Mouse (Mus musculus) common myeloid progenitor, adult 5-6 weeks (primary cell): Measurements from ENCODE around the gene Olfr1093. TPM values are rescaled to one million over a fixed set of nuclear protein-coding genes. Genes with fewer than 3 reads are reported as not detected.

Source experiments
- ATAC-seq: replicated peaks from 2 replicates; pipeline ENCODE4 v1.8.0; 2016; ENCODE audit warnings: low read depth, mild to moderate bottlenecking, moderate TSS enrichment, inconsistent platforms; ENCODE audit not compliant: poor library complexity, severe bottlenecking
- total RNA-seq: library from RNA; stranded (forward); fragments of 200-1000, 187-1606 nt; gene quantifications from 2 replicates; pipeline ENCODE4 v1.2.3, GENCODE M21; 2017

Olfr1093 gene
- total RNA-seq: not detected in 2 replicates

- ATAC-seq: no peak
Measured at GRCm38 (mm10) chr2:86782179-86782578, at the start of gene Olfr1093. Gene Olfr1093, plus strand, starts transcription at chr2:86782479.

GRCm38 (mm10) chr2:86733601-86734000 is 48.7 kb upstream of the Olfr1093 start, which contains the start of gene Olfr1089:
Gene Olfr1089, minus strand, starts transcription at chr2:86733701.
- no peak for ATAC-seq

- no peak for ATAC-seq
Measured at GRCm38 (mm10) chr2:86758893-86759292, 23.4 kb upstream of the Olfr1093 start, which contains the start of gene Olfr1090. Gene Olfr1090, minus strand, starts transcription at chr2:86758993.

- ATAC-seq: no peak
Measured at GRCm38 (mm10) chr2:86761050-86761449, 21.2 kb upstream of the Olfr1093 start.

- no peak for ATAC-seq
Measured at GRCm38 (mm10) chr2:86809918-86810317, 27.6 kb downstream of the Olfr1093 start, which contains the start of gene Olfr141. Gene Olfr141, minus strand, starts transcription at chr2:86810018.

- ATAC-seq: no peak
Measured at GRCm38 (mm10) chr2:86824363-86824762, 42.1 kb downstream of the Olfr1093 start, which contains the start of gene Olfr1094. Gene Olfr1094, plus strand, starts transcription at chr2:86824663.

Other genes starting within 250 kb of the Olfr1093 start
- gene Olfr1079, start 240.0 kb upstream of the Olfr1093 start, total RNA-seq: not detected in 2 replicates
- not detected in 2 replicates for gene Olfr1080, start 224.2 kb upstream of the Olfr1093 start, total RNA-seq
- not detected in 2 replicates for gene Olfr1082, start 183.5 kb upstream of the Olfr1093 start, total RNA-seq
- gene Olfr1084, start 142.8 kb upstream of the Olfr1093 start, total RNA-seq: not detected in 2 replicates
- not detected in 2 replicates for gene Olfr1085, start 120.5 kb upstream of the Olfr1093 start, total RNA-seq
- gene Olfr1086, start 102.4 kb upstream of the Olfr1093 start, total RNA-seq: not detected in 2 replicates
- gene Olfr1087, start 84.1 kb upstream of the Olfr1093 start, total RNA-seq: not detected in 2 replicates
- not detected in 2 replicates for gene Olfr1089, start 48.8 kb upstream of the Olfr1093 start, total RNA-seq
- not detected in 2 replicates for gene Olfr1090, start 23.5 kb upstream of the Olfr1093 start, total RNA-seq
- gene Olfr141, start 27.5 kb downstream of the Olfr1093 start, total RNA-seq: not detected in 2 replicates
- gene Olfr1094, start 42.2 kb downstream of the Olfr1093 start, total RNA-seq: not detected in 2 replicates
- not detected in 2 replicates for gene Olfr1095, start 69.2 kb downstream of the Olfr1093 start, total RNA-seq
- not detected in 2 replicates for gene Gm13723, start 92.3 kb downstream of the Olfr1093 start, total RNA-seq
- gene Olfr1097, start 109.7 kb downstream of the Olfr1093 start, total RNA-seq: not detected in 2 replicates
- not detected in 2 replicates for gene Olfr1098, start 142.1 kb downstream of the Olfr1093 start, total RNA-seq
- gene Olfr1099, start 178.2 kb downstream of the Olfr1093 start, total RNA-seq: not detected in 2 replicates
- gene Olfr1100, start 197.5 kb downstream of the Olfr1093 start, total RNA-seq: not detected in 2 replicates
- gene Olfr1101, start 208.7 kb downstream of the Olfr1093 start, total RNA-seq: not detected in 2 replicates
- gene Olfr1102, start 215.9 kb downstream of the Olfr1093 start, total RNA-seq: not detected in 2 replicates
- gene Olfr1104, start 244.6 kb downstream of the Olfr1093 start, total RNA-seq: not detected in 2 replicates